Comparison of ENCODE assay signal across 8 mouse cellular contexts in genomic region chr8:83165235-83165930, GRCm38 (mm10). TPM values are rescaled to one million over a fixed set of nuclear protein-coding genes. Genes with fewer than 3 reads are reported as not detected.
A peak's percentile ranks its signal among the peaks of the same experiment; 100 is the strongest.
DNase-seq lines count a peak whose midpoint lies in the region; ATAC-seq and TF ChIP-seq lines count a peak whose summit lies in the region.

Gene Tbc1d9 (plus strand): TSS chr8:83165352.

- H3K79me2 ChIP-seq in CH12.LX (replicated peaks; ENCODE audit: control insufficient read depth, extremely low read depth, insufficient read depth, poor library complexity, severe bottlenecking): peaks cover 9% of the 10 kb centered on the region

- peaks cover 7% of the 10 kb centered on the region for H3K9me3 ChIP-seq in CH12.LX (replicated peaks; ENCODE audit: low read length)
- H3K9me3 ChIP-seq in forebrain, postnatal 0 days (ENCODE audit: low read length): no peaks in the 10 kb centered on the region
- H3K9me3 ChIP-seq in liver, embryonic 15.5 days (replicated peaks): no peaks in the 10 kb centered on the region
- H3K9me3 ChIP-seq in neural tube, embryonic 11.5 days (ENCODE audit: control insufficient read depth, low read length): no peaks in the 10 kb centered on the region

- ATAC-seq in forebrain, postnatal 0 days: peak; percentile 92
- ATAC-seq in liver, embryonic 15.5 days (ENCODE audit: insufficient read depth): peak; percentile 83
- ATAC-seq in neural tube, embryonic 11.5 days (ENCODE audit: insufficient read depth, low FRiP score, low TSS enrichment): peak; percentile 92

- peak in 1 of 2 experiments; percentile 36; a peak in 1 of 4 replicates for TF ChIP-seq CTCF in CH12.LX (conservative IDR thresholded peaks at IDR 0.05 in 1 of 2, IDR thresholded peaks at IDR 0.05 in 1 of 2; ENCODE audit: low read depth in 2 of 2, low read length in 2 of 2)
- TF ChIP-seq CTCF in forebrain, postnatal 0 days (IDR thresholded peaks at IDR 0.05; ENCODE audit: low read depth): peak; percentile 64

- no peak for TF ChIP-seq EP300 in CH12.LX (IDR thresholded peaks at IDR 0.05; ENCODE audit: low read length)

- H3K36me3 ChIP-seq in CH12.LX (replicated peaks in 1 of 2; ENCODE audit: control insufficient read depth in 1 of 2, insufficient read depth in 1 of 2, low read length in 1 of 2): no peaks in the 10 kb centered on the region
- H3K36me3 ChIP-seq in forebrain, postnatal 0 days (ENCODE audit: insufficient read depth): no peaks in the 10 kb centered on the region
- no peaks in the 10 kb centered on the region for H3K36me3 ChIP-seq in liver, embryonic 15.5 days (replicated peaks)
- no peaks in the 10 kb centered on the region for H3K36me3 ChIP-seq in neural tube, embryonic 11.5 days (ENCODE audit: control insufficient read depth, insufficient read depth, low read length)

- dilution Hi-C loops in CH12.LX (cut with MboI; ENCODE audit: extremely low pct_ligation_motif_present, extremely low pct_unique_long_range_greater_than_20kb, low sequenced_read_pairs): no loop called here

- peak within 1 kb of the TSS; percentile 90 for H3K9ac ChIP-seq in CH12.LX (ENCODE audit: insufficient read depth, low read depth)
- H3K9ac ChIP-seq in forebrain, postnatal 0 days: peak within 1 kb of the TSS; percentile 99
- H3K9ac ChIP-seq in liver, embryonic 15.5 days: peak within 1 kb of the TSS; percentile 37
- peak within 1 kb of the TSS; percentile 97 for H3K9ac ChIP-seq in neural tube, embryonic 11.5 days (ENCODE audit: low read length)

- no peak for DNase-seq in CH12.LX (ENCODE audit: extremely low read depth)
- peak; percentile 86 to 87 for DNase-seq in cerebellum, adult 18-20 months
- DNase-seq in forebrain, postnatal 0 days: peak; percentile 81
- DNase-seq in heart, postnatal 14 days: peak; percentile 71 to 75
- peak; percentile 75 to 84 for DNase-seq in kidney, postnatal 4 days
- peak; percentile 82 for DNase-seq in neural tube, embryonic 11.5 days (ENCODE audit: low spot score)
- DNase-seq in telencephalon, adult 2 months (ENCODE audit: low read depth, low spot score): peak; percentile 58

- TF ChIP-seq POLR2A in CH12.LX (IDR thresholded peaks at IDR 0.05; ENCODE audit: low read depth, low read length): peak; percentile 27; the same call in 1 of the 2 replicates

- TF ChIP-seq RAD21 in CH12.LX (IDR thresholded peaks at IDR 0.05; ENCODE audit: low read depth, low read length): no peak

- in situ Hi-C loops in CH12.LX (cut with MboI; ENCODE audit: low pct_ligation_motif_present, low pct_unique_long_range_greater_than_20kb, low sequenced_read_pairs): no loop called here

- 2% methylated on average over 63 of the region's 63 CpGs for WGBS in forebrain, postnatal 0 days
- WGBS in liver, embryonic 15.5 days (ENCODE audit: insufficient replicate concordance): under 1% methylated on average over 63 of the region's 63 CpGs
- under 1% methylated on average over 63 of the region's 63 CpGs for WGBS in neural tube, embryonic 11.5 days

- H3K27me3 ChIP-seq in CH12.LX (replicated peaks): peaks cover 2% of the 10 kb centered on the region
- no peaks in the 10 kb centered on the region for H3K27me3 ChIP-seq in forebrain, postnatal 0 days (ENCODE audit: insufficient read depth, low read length)
- H3K27me3 ChIP-seq in liver, embryonic 15.5 days: peaks cover 52% of the 10 kb centered on the region
- no peaks in the 10 kb centered on the region for H3K27me3 ChIP-seq in neural tube, embryonic 11.5 days (ENCODE audit: control insufficient read depth, insufficient read depth, low read length)

- H3K27ac ChIP-seq in CH12.LX (ENCODE audit: insufficient read depth, low read depth): peak within 1 kb of the TSS; percentile 12
- H3K27ac ChIP-seq in forebrain, postnatal 0 days (ENCODE audit: low read depth, low read length): peak within 1 kb of the TSS; percentile 96
- H3K27ac ChIP-seq in liver, embryonic 15.5 days (replicated peaks): peak within 1 kb of the TSS; percentile 53; the same call in 1 of the 2 replicates
- peak within 1 kb of the TSS; percentile 92 for H3K27ac ChIP-seq in neural tube, embryonic 11.5 days (ENCODE audit: low read depth, low read length)

- intact Hi-C loops in heart, postnatal 14 days (cut with DNase I): loop anchor here (5.0 kb wide), 1 partner anchor 63 kb away; no protein-coding TSS in a partner anchor

- H3K4me3 ChIP-seq in CH12.LX (replicated peaks in 1 of 3; ENCODE audit: low read depth in 2 of 3, low read length in 2 of 3, poor library complexity in 1 of 3): peak within 1 kb of the TSS; percentile 53 to 91 (median 68)
- peak within 1 kb of the TSS; percentile 89 for H3K4me3 ChIP-seq in forebrain, postnatal 0 days (ENCODE audit: low read depth, low read length)
- peak within 1 kb of the TSS; percentile 59 for H3K4me3 ChIP-seq in liver, embryonic 15.5 days (replicated peaks)
- peak within 1 kb of the TSS; percentile 76 for H3K4me3 ChIP-seq in neural tube, embryonic 11.5 days (ENCODE audit: low read depth, low read length)

- peak within 1 kb of the TSS; percentile 11 for H3K4me2 ChIP-seq in CH12.LX (ENCODE audit: insufficient read depth, low read depth, poor library complexity, severe bottlenecking)
- H3K4me2 ChIP-seq in forebrain, postnatal 0 days (ENCODE audit: low read depth): peak within 1 kb of the TSS; percentile 61
- peak within 1 kb of the TSS; percentile 74 for H3K4me2 ChIP-seq in liver, embryonic 15.5 days
- H3K4me2 ChIP-seq in neural tube, embryonic 11.5 days (ENCODE audit: low read depth): peak within 1 kb of the TSS; percentile 73

- H3K4me1 ChIP-seq in CH12.LX (ENCODE audit: control insufficient read depth in 1 of 2, insufficient read depth in 2 of 2): peaks cover 5 to 33% of the 10 kb centered on the region in 2 experiments; a peak in 3 of 4 replicates
- H3K4me1 ChIP-seq in forebrain, postnatal 0 days (ENCODE audit: insufficient read depth): peaks cover 11% of the 10 kb centered on the region; the same call in 1 of the 2 replicates
- peaks cover 4% of the 10 kb centered on the region; the same call in 1 of the 2 replicates for H3K4me1 ChIP-seq in liver, embryonic 15.5 days (replicated peaks)
- no peaks in the 10 kb centered on the region; the same call in 1 of the 2 replicates for H3K4me1 ChIP-seq in neural tube, embryonic 11.5 days (ENCODE audit: control insufficient read depth, insufficient read depth, low read length)

TF ChIP-seq in CH12.LX, 34 proteins besides CTCF, POLR2A, EP300 and RAD21:
- TF ChIP-seq E2F4 (IDR thresholded peaks at IDR 0.05; ENCODE audit: insufficient replicate concordance, low read depth, low read length) (no peak), MXI1 (IDR thresholded peaks at IDR 0.05; ENCODE audit: low read depth, low read length) (0 out of 2 replicates have a peak, but pooled peaks have one; percentile 10), CHD1 (IDR thresholded peaks at IDR 0.05; ENCODE audit: low read depth, low read length) (no peak; the same call in 1 of the 2 replicates), TCF12 (IDR thresholded peaks at IDR 0.05; ENCODE audit: low read depth, low read length) (peak; percentile 28; the same call in 1 of the 2 replicates), UBTF (IDR thresholded peaks at IDR 0.05; ENCODE audit: low read depth, low read length) (peak; percentile 94; the same call in 1 of the 2 replicates), TBP (conservative IDR thresholded peaks at IDR 0.05; ENCODE audit: low read depth, low read length) (no peak), ELF1 (IDR thresholded peaks at IDR 0.05; ENCODE audit: low read depth, low read length) (no peak), IRF4 (IDR thresholded peaks at IDR 0.05; ENCODE audit: low read depth, low read length) (peak; percentile 17; the same call in 1 of the 2 replicates), KAT2A (IDR thresholded peaks at IDR 0.05; ENCODE audit: insufficient replicate concordance, low read length) (no peak), MYC (IDR thresholded peaks at IDR 0.05; ENCODE audit: low read depth, low read length) (no peak)

RNA-seq across cellular contexts. Expression of gene Tbc1d9, which starts in this region (rescaled TPM):
- total RNA-seq in CH12.LX (2012; rRNA removed): 4.3 and 5.0 TPM in 2 replicates
- 0.69 and 1.6 TPM in 2 replicates for total RNA-seq in CH12.LX (2014; rRNA removed)
- 0.71 and 1.3 TPM in 2 replicates for polyA plus RNA-seq in CH12.LX (2012; ENCODE audit: insufficient read length, low read depth)
- 83.4 and 107 TPM in 2 replicates for total RNA-seq in forebrain, postnatal 0 days (2014; rRNA removed)
- polyA plus RNA-seq in forebrain, postnatal 0 days (2015; fragmentation: Nextera tagmentation; extraction: Ambion mirVana): 12.4 and 17.1 TPM in 2 replicates
- total RNA-seq in heart, postnatal 14 days (2021): 1 to 10 TPM; 3.4 to 3.6 TPM
- 0.40 and 0.53 TPM in 2 replicates for polyA plus RNA-seq in liver, embryonic 15.5 days (2015; fragmentation: Nextera tagmentation; extraction: Ambion mirVana)
- polyA plus RNA-seq in neural tube, embryonic 11.5 days (2014; fragmentation: Nextera tagmentation; extraction: Ambion mirVana): 13.4 and 17.1 TPM in 2 replicates

Comparison
In these comparisons a context has a peak if more than half of its experiments do, and no peak if none do; other contexts are left out.
1. RNA of gene Tbc1d9 (total RNA-seq): 83.4 to 107 TPM in forebrain, postnatal 0 days; 0.69 to 5.0 TPM in CH12.LX and 3.4 to 3.6 TPM in heart, postnatal 14 days; every median in the first group is over 10 times any median in the second.
2. Peak in ATAC-seq, H3K4me3 ChIP-seq, H3K27ac ChIP-seq, H3K9ac ChIP-seq and H3K4me2 ChIP-seq in liver, embryonic 15.5 days; RNA of the gene not detected or under 1 TPM.
3. H3K27ac ChIP-seq: peak in every context shown above with its lines; median percentile 96 in forebrain, postnatal 0 days; 92 in neural tube, embryonic 11.5 days; 53 in liver, embryonic 15.5 days; 12 in CH12.LX.
4. H3K4me2 ChIP-seq: peak in every context shown above with its lines; median percentile 74 in liver, embryonic 15.5 days; 73 in neural tube, embryonic 11.5 days; 61 in forebrain, postnatal 0 days; 11 in CH12.LX.
5. H3K9ac ChIP-seq: peak in every context shown above with its lines; median percentile 99 in forebrain, postnatal 0 days; 97 in neural tube, embryonic 11.5 days; 90 in CH12.LX; 37 in liver, embryonic 15.5 days.
6. Peak in every context shown above with its lines, with median percentiles within 50 percentile points of each other: H3K4me3 ChIP-seq and ATAC-seq.